Mouse (Mus musculus) stomach, embryonic 16.5 days (tissue): ENCODE measurements at regions not wholly inside any gene's neighbourhood (a gene's known extent, or its start where the extent isn't known, plus 50 kb on each side); places are given as distances from the start of the nearest gene placed in this dataset.

Experiments used
- ATAC-seq: fragments of 200-750 bp; cut with Nextera tagmentation; 2 replicates; pipeline ENCODE4 v1.8.0; 2017; ENCODE audit warnings: moderate number of reproducible peaks, moderate TSS enrichment; ENCODE audit not compliant: insufficient read depth, low FRiP score
- H3K27ac ChIP-seq: fragments of 300-500 bp; sonication (generic); 2 replicates; pipeline ENCODE4 v1.5.1; 2014; ENCODE audit warnings: low read length
- H3K27me3 ChIP-seq: fragments of 300-500 bp; sonication (generic); 2 replicates; pipeline ENCODE4 v1.6.1; 2014; ENCODE audit warnings: low read length, control low read depth, mixed read lengths; ENCODE audit not compliant: control insufficient read depth, insufficient read depth
- H3K36me3 ChIP-seq: fragments of 300-500 bp; sonication (generic); 2 replicates; pipeline ENCODE4 v1.6.1; 2014; ENCODE audit warnings: low read length; ENCODE audit not compliant: control insufficient read depth, insufficient read depth
- H3K4me1 ChIP-seq: fragments of 300-500 bp; sonication (generic); 2 replicates; pipeline ENCODE4 v1.6.1; 2014; ENCODE audit warnings: low read length, control low read depth, mixed read lengths; ENCODE audit not compliant: control insufficient read depth, insufficient read depth
- H3K4me2 ChIP-seq: fragments of 300-500 bp; sonication (generic); 2 replicates; pipeline ENCODE4 v1.6.1; 2014; ENCODE audit warnings: low read depth, low read length, mixed read lengths
- H3K4me3 ChIP-seq: fragments of 300-500 bp; sonication (generic); replicated peaks from 2 replicates; pipeline ENCODE4 v1.5.1; 2014; ENCODE audit warnings: mild to moderate bottlenecking, low read length
- H3K9ac ChIP-seq: fragments of 300-500 bp; sonication (generic); 2 replicates; pipeline ENCODE4 v1.6.1; 2014; ENCODE audit warnings: low read length
- H3K9me3 ChIP-seq: fragments of 300-500 bp; sonication (generic); replicated peaks from 2 replicates; pipeline ENCODE4 v1.6.1; 2016; ENCODE audit warnings: low read length, control low read depth; ENCODE audit not compliant: control insufficient read depth
- WGBS: fragments of 180-500 bp; shearing (Covaris S2); extraction: QIAGEN DNeasy Blood & Tissue Kit; methylation state at CpG from one replicate; pipeline ENCODE4 v1.1.7; 2014; 5-methylcytosine and 5-hydroxymethylcytosine counted together

DNA sequence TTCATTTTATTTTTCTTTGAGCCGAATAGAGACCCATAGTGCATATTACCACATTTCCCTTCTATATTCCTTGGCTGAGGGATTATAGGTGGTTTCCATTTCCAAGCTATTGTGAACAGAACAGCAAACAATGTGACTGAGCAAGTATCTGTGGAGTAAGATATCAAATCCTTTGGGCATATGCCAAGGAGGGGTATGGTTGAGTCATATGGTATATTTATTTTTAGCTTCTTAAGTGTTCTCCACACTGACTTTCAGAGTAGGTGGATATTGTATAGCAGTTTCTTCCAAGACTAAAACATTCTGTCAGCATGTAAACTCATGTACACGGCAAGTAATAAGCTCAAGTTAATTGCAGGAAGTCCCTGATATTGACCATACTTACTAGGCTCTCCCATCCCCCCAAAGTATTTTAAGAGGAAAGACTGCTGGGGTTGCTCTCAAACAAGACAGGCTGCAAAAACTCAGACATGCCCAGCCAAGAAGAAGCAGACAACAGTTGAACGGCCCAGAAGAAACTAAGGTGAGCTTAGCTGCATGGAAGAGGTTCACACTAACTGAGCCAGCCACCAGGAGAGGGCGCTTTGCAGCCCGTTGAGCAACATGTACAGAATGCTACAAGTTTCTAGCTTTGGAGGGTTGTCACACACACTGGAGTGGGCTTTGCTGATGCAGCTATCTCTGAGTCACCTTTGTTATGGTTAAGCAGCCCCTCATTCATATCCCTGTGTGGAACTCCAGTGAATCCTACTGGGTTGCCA lies 63.4 kb upstream of the Galnt5 start:
- no peak overlapping the region for H3K4me2 ChIP-seq
- WGBS, result 44% methylated on average over 5 of the region's 5 CpGs
- ATAC-seq, result peak; percentile 47; the same call in 1 of the 2 replicates

More for the DNA sequence above, 63.4 kb upstream of the Galnt5 start:
- Histone ChIP-seq H3K9me3 (no peaks in the 10 kb centered on the region), H3K4me3 (no peak overlapping the region), H3K36me3 (no peaks in the 10 kb centered on the region), H3K27me3 (no peaks in the 10 kb centered on the region), H3K27ac (no peak overlapping the region), H3K4me1 (no peaks in the 10 kb centered on the region), H3K9ac (no peak overlapping the region)
